Mouse (Mus musculus) monocyte, adult 5-6 weeks (primary cell): ENCODE results near the gene Bdh1. TPM values are rescaled to one million over a fixed set of nuclear protein-coding genes. Genes with fewer than 3 reads are reported as not detected.

ENCODE experiments used
- ATAC-seq: fragments of 153-309, 156-312 bp; replicated peaks from 2 replicates; pipeline ENCODE4 v1.8.0; 2017; ENCODE audit warnings: mild to moderate bottlenecking; ENCODE audit not compliant: low TSS enrichment, insufficient number of reproducible peaks, severe bottlenecking, poor library complexity, low FRiP score
- total RNA-seq: library from RNA; stranded (forward); fragments of 200-1000, 200-491, 200-594 nt; gene quantifications from 3 replicates; pipeline ENCODE4 v1.2.3, GENCODE M21; 2017

Gene Bdh1
- total RNA-seq, 1 experiment from 2014 or later, result 1.2 TPM

DNA sequence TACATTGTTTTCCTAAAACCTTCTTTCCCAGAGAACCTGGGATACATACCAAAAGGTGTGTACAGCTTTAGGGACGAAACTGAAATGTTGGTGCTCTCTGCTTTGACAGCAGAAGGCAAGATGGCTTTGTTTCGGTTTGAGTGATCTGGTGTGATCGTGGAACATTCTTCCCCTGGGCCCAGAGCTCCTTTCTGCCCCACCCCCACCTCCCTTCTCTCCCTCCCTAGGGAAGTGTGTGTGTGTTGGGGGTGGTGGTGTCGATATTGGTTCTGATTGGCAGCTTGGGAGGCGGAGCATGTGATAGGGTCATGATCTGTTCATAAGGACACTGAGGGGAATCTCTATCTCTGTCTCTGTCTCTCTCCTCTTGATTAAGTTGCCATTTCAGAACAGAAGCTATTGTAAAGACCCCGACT is 71.5 kb downstream of the Bdh1 start:
- no peak for ATAC-seq

DNA sequence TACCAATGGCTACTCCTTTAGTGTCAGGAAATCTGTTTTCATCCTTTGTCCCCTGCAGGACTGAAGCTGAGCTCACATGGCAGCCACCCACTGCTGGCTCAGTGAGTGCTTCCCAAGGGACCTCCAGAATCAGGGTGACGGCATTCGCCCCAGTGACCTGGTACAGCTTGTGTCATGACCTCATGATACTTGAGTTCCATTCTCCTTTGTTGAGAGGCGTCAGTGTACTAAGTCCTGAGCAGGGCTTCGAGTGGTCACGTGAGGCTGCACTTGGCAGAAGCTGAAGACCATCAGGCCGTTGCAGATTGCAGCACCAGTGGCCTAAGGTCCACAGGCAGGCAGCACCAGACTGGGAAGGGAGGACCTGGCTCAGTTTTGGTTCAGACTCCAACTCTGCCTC is 71.9 kb downstream of the Bdh1 start:
- ATAC-seq, result no peak

DNA sequence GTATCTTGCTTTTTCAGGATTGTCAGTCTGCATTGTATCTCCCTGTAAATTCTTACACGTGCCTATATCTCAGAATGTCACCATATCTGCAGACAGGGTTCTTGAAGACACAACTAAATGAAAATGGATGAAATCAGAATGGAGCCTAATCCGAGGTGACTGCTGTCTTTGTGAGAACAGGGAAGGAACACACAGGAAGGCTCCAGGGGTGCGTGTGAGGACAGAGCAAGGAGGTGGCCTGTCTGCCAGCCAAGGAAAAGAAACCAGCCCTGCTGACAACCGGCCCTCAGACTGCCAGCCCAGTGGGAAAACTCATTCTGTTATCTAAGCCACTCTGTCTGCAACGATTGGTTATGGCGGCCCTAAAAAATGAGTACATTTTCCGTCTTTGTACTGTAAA is 73.3 kb downstream of the Bdh1 start:
- no peak for ATAC-seq

DNA sequence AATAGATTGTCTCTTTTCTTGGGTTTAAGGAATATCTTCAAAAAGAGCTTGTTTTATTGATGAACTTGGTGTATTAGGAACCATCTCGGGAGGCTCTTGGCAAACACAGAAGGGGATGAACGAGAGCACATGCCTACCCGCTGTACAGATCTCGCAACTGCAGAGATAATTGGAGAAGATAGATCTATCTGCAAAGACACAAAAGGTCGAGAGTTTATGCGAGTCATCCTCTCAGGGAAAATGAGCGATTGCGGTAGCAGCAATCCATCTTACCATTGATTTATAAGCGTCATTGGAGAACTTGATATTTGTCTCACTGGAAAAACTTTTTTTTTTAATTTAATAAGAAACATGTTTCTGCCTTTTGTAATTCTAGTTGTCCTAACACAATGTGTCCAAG is 73.7 kb downstream of the Bdh1 start:
- no peak for ATAC-seq

DNA sequence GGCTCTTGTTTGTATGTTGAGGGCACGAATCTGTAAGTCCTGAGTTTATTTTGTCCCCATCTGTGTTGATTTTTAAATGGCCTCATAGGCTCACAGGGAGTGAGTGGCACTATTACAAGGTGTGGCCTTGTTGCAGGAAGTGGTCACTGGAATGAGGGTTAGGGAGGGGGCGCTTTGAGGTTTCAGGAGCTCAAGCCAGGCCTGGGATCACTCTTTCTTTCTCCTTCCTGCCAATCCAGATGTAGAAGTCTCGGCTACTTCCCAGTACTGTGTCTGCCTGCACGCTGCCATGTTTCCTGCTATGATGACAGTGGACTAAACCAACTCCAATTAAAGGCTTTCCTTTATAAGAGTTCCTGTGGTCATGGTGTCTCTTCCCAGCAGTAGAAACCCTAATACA is 76.3 kb downstream of the Bdh1 start:
- ATAC-seq, result no peak

DNA sequence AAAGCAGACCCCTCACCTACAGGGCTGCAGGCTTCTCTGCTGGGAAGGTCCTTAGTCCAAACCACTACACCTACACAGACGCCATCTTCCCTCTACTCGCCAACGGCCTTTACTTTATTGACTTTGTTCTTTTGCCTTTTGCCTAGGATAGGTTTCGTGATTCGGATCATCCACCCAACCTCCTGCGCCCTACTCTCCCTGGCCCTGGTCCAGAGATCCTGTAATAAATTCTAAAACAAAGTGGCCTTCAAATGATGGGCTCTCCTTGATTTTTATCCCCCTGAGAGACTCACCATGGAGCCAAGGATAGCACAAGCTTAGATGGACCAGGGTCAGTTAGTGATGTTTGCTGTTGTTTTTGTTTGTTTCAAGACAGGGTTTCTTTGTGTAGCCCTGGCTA is 76.9 kb downstream of the Bdh1 start:
- ATAC-seq, result no peak

DNA sequence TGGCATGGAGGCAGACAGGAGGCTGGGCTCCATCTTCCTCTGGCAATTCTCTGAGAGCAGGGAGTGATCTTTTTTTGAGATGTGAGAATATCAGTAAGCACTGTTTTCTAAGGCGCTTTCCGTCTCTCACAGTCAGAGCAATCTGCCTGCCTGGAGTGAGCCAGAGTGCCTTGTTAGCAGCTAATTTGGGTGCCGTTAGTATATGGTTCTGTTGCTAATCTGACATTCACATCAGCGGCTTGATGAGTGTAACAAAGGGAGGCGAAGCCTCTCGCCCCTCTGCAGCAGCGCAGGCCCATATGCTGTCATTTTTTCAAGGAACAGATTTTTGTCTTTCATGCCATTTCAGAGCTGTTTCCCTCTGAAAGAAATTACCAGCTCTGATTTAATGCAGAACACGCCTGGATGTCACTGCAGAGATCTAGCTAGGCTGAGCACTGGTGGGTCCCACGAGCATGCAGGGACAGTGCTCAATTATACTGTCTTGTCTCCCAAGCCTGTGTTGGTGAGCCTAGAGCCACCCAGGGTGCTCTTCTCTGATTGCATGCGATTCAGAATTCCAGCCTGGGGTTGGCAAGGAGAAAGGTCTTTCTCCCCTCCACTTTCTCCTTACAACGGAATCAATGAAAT is 77.7 kb downstream of the Bdh1 start:
- ATAC-seq, result no peak

DNA sequence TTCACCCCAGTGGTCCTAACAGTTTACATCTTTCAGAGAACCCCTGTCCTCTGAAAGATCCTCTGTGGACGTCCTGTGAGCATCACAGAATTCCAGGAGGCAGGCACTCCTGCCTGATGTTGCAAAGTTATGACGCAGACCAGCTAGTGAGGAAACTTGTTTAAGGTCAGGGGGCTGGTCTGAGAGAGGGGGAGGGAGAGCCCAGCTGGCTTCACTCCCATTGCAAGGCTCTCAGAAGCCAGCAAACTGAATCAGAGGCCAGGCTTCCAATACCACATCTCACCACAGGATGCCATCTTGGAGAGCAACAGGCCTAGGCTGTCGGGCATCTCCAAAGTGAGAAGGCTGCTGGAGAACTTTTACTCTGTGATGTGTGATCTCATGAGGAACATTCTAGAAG is 78.5 kb downstream of the Bdh1 start:
- no peak for ATAC-seq

DNA sequence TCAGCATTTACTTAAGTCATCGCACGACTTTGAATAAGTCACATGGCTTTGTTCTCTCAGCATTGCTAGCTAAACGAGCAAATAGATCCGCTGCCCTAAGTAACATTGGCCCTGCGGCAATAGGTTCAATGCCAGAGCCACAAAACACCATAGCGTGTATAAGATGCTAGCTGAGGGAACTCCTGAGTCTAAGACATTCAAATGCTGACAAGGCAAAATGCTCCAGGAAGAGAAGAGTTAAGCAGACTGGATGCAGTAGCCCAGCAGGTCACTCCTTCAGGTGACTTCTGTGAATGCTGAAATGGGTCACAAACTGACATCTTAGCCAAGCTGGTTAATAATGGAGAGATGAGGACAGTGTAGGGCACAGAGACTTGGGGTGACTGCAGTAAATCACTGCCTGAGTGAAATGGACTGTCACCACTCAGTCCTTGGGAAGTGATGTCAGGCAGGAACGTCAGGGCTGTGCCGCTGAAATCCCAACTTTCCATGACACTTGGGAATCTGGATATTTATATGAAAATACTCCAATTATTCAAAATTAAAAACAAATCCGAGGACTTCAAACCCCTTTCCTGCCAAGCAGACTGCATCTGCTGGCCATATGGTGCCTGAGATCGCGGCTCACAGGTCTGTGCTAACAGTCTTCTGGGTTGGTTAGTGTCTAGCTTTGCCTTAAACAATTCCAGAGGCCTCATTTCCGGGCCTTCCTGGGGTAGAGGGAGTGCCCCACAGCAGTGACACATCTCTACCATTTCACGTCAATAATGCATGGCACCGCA is 79.1 kb downstream of the Bdh1 start:
- ATAC-seq, result no peak

DNA sequence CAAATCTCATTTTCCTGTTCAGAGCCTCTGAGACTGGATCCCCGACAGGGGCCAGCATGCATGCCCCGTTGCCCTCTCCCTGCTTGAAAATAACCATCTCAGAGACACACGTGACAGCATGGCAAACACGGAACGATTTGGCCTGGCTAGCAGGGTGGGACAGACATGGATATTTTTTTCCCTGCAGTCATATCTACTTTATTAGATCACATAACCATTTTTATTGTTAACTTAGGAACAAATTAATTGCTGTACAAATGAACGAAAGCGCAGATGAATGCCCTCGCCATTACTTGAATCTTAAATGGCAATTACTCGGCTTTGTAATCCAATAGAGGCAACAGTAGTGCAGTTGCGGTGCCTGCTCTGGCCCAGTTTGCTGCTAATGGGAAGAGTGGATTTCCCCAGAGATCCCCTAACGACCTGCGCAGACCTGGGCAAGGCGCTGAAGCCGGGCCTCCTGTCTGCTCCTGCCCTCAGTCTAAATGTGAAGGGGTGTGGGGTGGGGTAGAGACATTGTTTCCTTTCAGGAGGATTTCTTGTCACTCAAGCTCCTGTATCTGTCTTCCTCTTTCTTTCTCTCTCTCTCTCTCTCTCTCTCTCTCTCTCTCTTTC is 79.8 kb downstream of the Bdh1 start:
- no peak for ATAC-seq

DNA sequence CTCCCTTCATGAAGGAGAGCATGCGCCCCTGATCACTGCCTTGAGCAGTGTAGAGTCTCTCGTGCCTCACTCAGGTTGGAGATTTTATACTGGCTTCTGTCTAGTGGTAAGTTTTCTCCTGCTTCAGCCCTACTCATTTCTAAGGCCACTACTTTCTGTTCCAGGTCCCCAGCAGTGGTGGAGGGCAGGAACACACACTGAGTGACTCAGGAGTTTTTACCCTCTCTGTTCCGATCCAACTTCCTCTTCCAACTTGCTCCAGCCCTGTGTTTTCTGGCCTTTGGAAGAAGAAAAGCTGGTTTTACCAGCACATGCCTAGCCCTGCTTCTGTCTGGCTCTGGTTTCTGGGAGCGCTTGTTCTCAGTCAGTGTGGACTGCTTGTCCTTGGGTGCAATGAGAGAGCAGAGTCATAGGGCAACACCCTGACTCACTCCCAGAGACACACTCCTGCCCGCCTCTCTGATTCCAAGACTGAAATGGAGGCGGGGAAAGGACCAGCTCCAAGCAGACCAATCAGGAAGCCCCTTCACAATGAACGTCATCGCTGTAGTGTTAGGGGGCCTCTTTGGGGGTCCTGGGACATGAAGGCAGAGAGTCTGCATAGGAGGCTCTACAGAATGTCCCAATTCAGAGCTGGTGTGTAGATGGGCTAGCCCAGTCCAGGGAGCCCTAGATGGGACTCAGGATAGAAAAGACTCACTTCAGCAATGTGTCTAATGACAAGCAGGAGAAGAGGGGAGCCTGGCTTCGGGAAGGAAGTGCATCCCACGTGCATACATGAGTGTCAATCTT is 84.8 kb downstream of the Bdh1 start:
- no peak for ATAC-seq

DNA sequence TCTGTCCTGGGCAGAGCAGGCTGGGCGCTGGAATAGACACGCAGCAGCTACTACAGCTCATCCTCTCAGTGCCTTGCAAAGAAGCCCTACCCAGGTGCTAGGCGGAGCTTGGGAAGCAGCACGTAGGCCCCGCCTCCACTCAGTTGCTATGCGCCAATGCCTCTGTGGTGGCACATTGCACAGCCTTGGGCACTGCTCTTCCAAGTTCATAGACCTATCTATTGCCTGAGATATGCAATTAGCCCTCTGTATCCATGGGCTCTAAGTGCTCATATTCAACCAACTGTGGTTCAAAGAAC is 85.3 kb downstream of the Bdh1 start:
- ATAC-seq, result no peak

DNA sequence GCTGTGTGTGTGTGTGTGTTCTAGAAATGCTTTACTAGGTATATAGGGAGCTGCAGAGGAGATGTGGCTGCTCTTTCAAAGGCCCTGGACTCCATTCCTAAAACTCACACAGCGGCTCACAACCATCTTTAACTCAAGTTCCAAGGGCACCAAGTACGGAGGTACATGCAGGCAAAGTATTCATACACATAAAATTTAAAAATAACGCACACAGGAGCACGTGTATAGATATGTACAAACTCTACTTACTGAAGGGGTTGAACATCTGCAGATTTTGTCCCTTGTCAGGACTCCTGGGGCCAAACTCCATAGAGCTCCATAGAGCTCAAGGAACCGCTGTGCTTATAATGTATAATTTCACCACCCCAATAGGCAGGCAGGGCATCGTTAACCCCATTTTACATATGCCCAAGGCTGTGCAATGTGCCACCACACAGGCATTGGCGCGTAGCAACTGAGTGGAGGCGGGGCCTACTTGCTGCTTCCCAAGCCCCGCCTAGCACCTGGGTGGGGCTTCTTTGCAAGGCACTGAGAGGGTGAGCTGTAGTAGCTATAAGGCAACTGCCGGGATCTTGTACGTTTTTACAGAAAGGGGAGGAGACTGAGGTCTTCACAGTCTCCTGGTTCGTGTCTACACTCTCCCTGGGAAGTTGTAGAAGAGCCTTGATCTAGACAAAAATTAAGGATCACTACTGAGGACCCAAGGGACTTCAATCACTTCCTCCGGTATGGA is 85.9 kb downstream of the Bdh1 start:
- no peak for ATAC-seq

Other genes with a start within 250 kb of the Bdh1 start
- gene Acap2, start 221.0 kb upstream of the Bdh1 start, total RNA-seq, result 89.4 to 118 TPM (median 107 TPM) in 3 replicates
- 79.6 to 110 TPM (median 91.3 TPM) in 3 replicates for gene Ppp1r2, start 147.0 kb upstream of the Bdh1 start, total RNA-seq
- gene Apod, start 107.5 kb upstream of the Bdh1 start, total RNA-seq, result not detected in 3 replicates
- gene Dlg1, start 241.2 kb downstream of the Bdh1 start, total RNA-seq, result 66.7 to 92.9 TPM (median 70.2 TPM) in 3 replicates